Mouse (Mus musculus): ENCODE results near the gene 6430531B16Rik.

- TF ChIP-seq CTCF (IDR thresholded peaks at IDR 0.05) (no peak), POLR2A (IDR thresholded peaks at IDR 0.05; ENCODE audit: insufficient read depth, low read depth, low read length) (no peak), EP300 (IDR thresholded peaks at IDR 0.05; ENCODE audit: insufficient read depth, low read depth, low read length) (no peak)
Observed at GRCm38 (mm10) chr7:139988272-139988671, 9.7 kb upstream of the 6430531B16Rik start.
